Mouse (Mus musculus) heart, postnatal 0 days (tissue): ENCODE data around the gene Tmem198.

ENCODE experiments used
- CTCF ChIP-seq: IDR thresholded peaks from 2 replicates; pipeline ENCODE4 v1.5.1; 2016; ENCODE audit warnings: antibody characterized with exemption, control low read depth, low read depth
- EP300 ChIP-seq: IDR thresholded peaks from 2 replicates; pipeline ENCODE4 v1.6.1; 2016; ENCODE audit warnings: antibody characterized with exemption, low read depth

GRCm38 (mm10) chr1:75521321-75522031, 42.1 kb downstream of the Tmem198 start, which contains the start of gene Stk11ip:
- TF ChIP-seq CTCF (no peak), EP300 (peak; percentile 78; the same call in 1 of the 2 replicates)
